Mouse (Mus musculus): ENCODE results near the gene Tnfsf15.

Gene Tnfsf15

DNA sequence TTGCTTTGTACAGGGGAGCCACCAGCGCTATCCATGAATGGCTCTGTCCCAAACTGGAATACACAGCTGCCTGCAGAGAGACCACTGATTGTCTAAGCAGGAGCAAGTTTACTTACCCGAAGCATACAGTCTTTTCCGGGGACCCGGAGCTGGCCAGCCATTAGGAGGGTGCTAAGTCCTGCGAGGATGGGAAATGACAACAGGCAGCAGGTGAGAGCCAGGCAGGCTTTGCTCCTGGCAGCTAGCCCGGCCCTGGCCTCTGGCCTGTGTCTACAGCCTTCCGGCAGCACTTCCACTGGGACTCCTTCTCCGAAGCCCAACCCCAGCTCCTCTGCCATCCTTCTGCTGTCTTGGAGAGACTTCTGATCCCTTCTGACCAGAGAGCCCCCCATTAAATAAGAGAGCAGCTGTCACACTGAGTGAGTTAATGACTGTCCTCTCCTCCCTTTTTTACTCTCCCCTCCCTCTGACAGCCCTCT, at the start of gene Tnfsf15:
Gene Tnfsf15 (minus strand): TSS at position 421 of the 479 bp plus-strand sequence.
- no peak for DNase-seq (ENCODE audit: low read depth in 1 of 2, low spot score in 2 of 2)

- no peak for DNase-seq (ENCODE audit: low read depth in 1 of 2, low spot score in 2 of 2)
These were observed 47.4 kb upstream of the Tnfsf15 start for GRCm38 (mm10) chr4:63792328-63792727.

GRCm38 (mm10) chr4:63785466-63785865, 40.6 kb upstream of the Tnfsf15 start:
- no peak for DNase-seq (ENCODE audit: low read depth in 1 of 2, low spot score in 2 of 2)

DNA sequence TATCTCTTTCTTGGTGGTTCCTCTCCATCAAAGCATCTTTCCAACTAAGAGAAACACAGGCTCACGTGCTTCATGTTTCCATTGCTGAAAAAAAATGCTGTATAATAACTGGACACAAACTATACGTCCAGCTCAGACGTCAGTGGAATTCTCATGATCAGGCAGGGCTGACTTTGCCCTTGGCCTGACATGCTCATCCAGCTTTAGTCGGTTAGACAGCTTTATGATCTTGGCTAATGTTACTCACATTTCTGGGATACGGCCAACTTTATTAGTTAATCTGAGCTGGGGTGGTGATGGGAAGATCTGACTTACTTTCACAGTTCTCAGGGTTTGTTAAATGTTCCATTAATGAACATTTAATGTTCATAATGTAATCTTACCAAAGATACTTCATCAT, 38.9 kb upstream of the Tnfsf15 start:
- DNase-seq (ENCODE audit: low read depth in 1 of 2, low spot score in 2 of 2): no peak

GRCm38 (mm10) chr4:63782970-63783613, 38.2 kb upstream of the Tnfsf15 start:
- DNase-seq (ENCODE audit: low read depth in 1 of 2, low spot score in 2 of 2): no peak

DNA sequence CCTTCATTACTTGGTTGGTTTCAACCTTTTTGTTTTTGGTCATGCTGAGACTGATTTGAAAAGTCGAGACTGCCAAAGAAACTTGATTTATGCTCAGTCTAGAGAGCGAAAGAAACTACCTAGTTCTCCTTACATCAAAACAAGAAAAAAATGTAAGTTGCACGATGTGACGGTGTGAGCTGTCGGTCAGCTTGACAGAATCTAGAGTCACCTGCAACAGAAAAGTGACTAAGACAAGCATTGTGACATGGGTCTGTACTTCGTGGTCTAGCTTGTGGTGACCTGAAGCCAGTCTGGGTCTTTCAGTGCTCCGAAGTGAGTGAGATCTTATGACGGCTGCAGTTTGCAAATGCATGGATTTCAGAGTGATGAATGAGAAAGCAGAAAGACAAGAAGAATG, 32.3 kb upstream of the Tnfsf15 start:
- DNase-seq (ENCODE audit: low read depth in 1 of 2, low spot score in 2 of 2): no peak

DNA sequence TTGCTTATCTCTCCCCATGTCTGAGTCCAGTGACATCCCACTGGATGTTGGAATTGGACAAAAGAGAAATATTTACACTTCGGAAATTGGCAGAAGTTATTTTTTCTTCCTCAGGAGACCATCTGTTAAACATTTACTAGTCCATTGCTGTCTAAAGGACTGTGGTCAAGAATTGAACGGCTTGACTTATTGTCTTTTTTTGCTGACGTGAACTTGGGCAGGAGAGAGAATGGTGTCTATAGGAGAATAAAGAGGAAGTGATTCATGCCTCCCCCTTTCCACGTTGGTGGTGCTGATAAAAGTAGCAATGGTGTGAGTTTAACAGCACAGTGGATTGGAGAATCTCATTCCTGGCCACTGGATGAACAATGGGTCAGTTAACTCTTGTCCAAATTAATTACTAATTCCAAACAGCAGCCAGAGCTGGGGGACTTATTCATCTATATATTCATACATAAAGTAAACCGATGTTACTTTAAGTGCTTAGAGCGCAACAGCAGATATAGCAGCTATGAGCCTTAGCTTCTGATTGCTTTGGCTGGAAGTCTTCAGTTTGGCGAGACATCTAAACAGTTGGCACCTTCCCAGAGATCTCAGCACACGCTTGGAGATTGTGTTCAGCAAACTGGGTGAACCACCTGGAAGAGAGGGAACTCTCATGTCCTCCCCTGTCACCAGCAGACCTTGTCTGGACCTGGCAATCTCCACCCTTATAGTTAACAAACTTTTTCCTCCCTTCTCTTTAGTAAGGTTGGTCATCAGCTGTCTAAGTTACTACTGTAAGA, 28.6 kb upstream of the Tnfsf15 start:
- DNase-seq (ENCODE audit: low read depth in 1 of 2, low spot score in 2 of 2): no peak

DNA sequence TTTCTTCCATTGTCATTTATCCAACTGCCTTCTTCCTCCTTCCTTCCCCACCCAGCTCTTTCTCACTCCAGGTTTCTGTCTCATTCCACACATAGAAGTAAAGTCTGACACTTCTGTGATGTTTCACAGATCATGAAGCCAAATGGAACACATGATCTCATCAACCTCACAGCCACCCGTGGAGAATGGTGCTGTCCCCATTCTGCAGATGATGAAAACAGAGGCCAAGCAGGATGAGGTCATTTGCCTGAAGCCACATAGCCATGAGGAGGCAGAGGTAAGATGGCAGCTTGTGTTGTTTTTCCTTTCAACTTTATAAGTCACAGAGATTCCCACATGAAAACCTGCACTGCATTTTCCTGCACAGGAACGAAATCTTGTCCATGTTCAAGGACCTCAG, 27.6 kb upstream of the Tnfsf15 start:
- no peak for DNase-seq (ENCODE audit: low read depth in 1 of 2, low spot score in 2 of 2)

- DNase-seq (ENCODE audit: low read depth in 1 of 2, low spot score in 2 of 2): no peak
These were observed 26.4 kb upstream of the Tnfsf15 start for GRCm38 (mm10) chr4:63771291-63771690.

DNA sequence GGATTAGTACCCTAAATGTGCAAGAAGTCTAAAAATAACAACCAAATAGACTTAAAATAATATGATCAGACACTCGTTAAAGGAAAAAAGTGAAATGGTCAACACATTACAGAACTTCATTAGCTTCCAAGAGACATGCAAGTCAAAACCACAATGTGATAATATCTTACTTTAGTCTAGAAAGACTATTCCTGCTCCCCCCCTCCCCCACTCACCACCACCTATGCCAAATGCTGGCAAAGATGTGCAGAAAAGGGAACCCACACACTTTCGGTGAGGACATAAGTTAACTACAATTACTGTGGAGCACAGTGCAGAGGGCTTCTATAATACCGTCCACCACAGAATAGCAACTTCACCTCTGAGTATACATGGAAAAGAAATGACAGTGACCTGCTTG, 24.2 kb upstream of the Tnfsf15 start:
- DNase-seq (ENCODE audit: low read depth in 1 of 2, low spot score in 2 of 2): no peak

DNA sequence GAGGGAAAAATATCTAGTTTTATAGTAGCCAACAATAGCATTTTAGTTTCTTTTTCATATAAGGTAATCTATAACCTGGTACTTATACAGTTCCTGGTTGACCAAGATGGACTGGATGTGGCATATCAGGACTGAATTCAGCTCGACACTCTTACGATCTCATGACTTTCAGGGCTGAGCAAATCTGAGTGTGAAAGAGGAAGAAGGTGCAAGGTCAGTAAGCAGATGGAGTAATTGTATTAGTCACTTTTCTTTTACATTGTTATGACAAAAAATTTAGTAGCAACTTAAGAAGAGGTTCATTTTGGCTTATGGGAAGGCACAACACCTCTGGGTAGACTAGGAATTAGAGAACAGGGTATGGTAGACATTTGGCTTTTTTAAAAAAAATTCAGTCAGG, 20.1 kb upstream of the Tnfsf15 start:
- DNase-seq (ENCODE audit: low read depth in 1 of 2, low spot score in 2 of 2): no peak

GRCm38 (mm10) chr4:63759931-63760330, 15.0 kb upstream of the Tnfsf15 start:
- DNase-seq (ENCODE audit: low read depth in 1 of 2, low spot score in 2 of 2): no peak

- DNase-seq (ENCODE audit: low read depth in 1 of 2, low spot score in 2 of 2): no peak
These were observed 12.7 kb upstream of the Tnfsf15 start for GRCm38 (mm10) chr4:63757527-63758154.

DNA sequence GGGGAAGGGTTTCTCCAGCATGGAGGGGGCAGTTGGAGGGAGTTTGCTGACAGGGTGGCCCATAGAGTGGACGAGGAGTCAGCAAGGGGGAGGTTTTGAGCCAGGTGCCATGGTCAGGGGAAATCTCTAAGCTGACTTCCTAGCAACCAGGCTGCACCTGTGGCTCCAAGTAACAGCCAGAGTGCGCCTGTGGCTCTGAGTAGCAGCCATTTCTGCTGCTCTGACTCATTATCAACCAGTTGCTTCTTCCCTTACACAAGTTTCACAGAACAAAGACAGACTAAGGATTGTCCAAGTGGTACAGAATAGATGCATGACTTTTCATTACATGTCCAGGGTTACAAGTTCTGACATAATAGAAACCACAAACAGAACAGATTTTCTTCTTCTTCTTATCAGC, 11.2 kb upstream of the Tnfsf15 start:
- DNase-seq (ENCODE audit: low read depth in 1 of 2, low spot score in 2 of 2): no peak

- no peak for DNase-seq (ENCODE audit: low read depth in 1 of 2, low spot score in 2 of 2)
These were observed 9.6 kb upstream of the Tnfsf15 start for GRCm38 (mm10) chr4:63754467-63755020.

GRCm38 (mm10) chr4:63753855-63754254, 8.9 kb upstream of the Tnfsf15 start:
- no peak for DNase-seq (ENCODE audit: low read depth in 1 of 2, low spot score in 2 of 2)

- no peak for DNase-seq (ENCODE audit: low read depth in 1 of 2, low spot score in 2 of 2)
These were observed 8.0 kb upstream of the Tnfsf15 start for GRCm38 (mm10) chr4:63752687-63753523.

DNA sequence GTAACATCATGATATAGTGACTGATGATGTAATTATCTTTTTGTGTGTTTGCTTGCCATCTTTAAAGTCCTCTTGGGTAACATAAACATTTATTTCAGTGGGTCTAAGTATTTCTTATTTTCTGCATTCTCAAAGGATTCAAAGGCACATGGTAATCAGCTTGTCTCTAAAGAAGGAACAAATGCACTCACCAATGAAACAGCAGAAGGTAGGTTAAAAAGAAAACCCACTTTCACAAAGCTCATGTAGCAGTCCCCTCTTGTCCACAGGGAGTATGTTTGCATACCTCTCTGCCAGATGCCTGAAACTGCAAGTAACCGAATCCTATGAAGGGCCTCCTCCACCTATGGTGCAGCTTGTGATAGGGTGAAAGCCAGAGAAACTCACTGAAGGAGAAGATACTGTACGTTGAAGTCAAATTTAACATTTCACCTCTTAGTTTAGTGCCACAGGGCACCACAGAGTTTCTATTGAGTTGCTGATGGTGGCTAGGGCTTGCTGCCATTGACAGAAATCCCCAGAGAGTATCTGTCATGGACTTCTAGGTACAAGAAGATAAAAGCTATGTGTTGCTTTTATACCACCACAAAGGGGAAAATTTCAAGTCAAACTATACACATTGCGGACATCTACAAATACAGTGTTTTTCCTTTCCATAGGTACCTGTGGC, 3.3 kb upstream of the Tnfsf15 start:
- DNase-seq (ENCODE audit: low read depth in 1 of 2, low spot score in 2 of 2): no peak

DNA sequence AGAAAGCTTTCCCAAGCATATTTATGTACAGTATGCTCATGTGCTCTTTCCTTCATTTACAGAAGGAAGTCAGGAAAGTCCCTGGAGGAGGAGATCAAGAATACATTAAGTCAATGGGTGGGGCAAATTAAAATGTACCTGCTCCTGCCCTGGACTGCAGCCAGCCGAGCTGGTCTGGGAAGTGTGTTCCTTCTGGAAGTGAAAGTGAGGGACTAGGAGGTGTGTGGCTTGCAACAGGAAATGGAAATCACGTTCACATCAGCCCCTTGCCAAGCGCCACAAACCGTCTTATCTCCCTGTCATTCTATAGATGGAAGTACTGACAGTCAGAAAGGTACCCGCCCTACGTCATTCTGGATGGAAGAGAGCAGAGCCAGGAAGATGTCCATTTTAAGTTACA, 358 bp upstream of the Tnfsf15 start:
- DNase-seq (ENCODE audit: low read depth in 1 of 2, low spot score in 2 of 2): peak in 1 of 2 experiments; percentile 3

DNA sequence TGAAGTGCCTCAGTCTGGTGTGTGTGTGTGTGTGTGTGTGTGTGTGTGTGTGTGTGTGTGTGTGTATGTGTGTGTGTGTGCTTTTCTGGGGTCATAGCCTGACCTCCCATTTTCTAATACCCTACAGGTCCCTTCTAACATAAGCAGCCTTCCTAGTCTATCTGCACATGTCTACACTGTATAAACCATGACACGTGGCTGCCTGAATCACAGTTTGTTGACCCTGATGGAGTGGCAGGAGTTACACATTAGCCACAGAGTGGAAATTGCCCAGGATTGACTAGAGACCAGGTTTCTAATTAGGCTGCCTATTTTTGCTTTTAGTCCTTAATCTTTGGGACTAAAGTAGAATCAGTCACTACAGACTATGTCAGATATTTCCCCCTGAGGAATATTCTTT, 1.3 kb downstream of the Tnfsf15 start:
- DNase-seq (ENCODE audit: low read depth in 1 of 2, low spot score in 2 of 2): no peak
